Mouse (Mus musculus): ENCODE data around the gene Ssr4. TPM values are rescaled to one million over a fixed set of nuclear protein-coding genes. Genes with fewer than 3 reads are reported as not detected.

The Ssr4 gene
- polyA plus RNA-seq, 1 experiment from 2014 or later: 116 TPM

GRCm38 (mm10) chrX:73823747-73824146 lies 36.9 kb downstream of the Ssr4 start:
- DNase-seq (ENCODE audit: low spot score) (peak; percentile 8), ATAC-seq (replicated peaks; ENCODE audit: insufficient number of reproducible peaks, low FRiP score, low TSS enrichment, low read depth) (peak; percentile 54)
- H3K9ac ChIP-seq (replicated peaks; ENCODE audit: low read length): peak overlapping the region; percentile 18; the same call in 1 of the 2 replicates
- H3K4me2 ChIP-seq (ENCODE audit: low read depth, low read length): peak overlapping the region; percentile 66
- 26% methylated on average over 17 of the region's 17 CpGs for WGBS
- H3K4me3 ChIP-seq (ENCODE audit: low read depth, low read length): peak overlapping the region; percentile 54
- no peak overlapping the region for H3K27ac ChIP-seq (replicated peaks; ENCODE audit: low read depth, low read length)
- no peaks in the 10 kb centered on the region for H3K4me1 ChIP-seq (ENCODE audit: control insufficient read depth, insufficient read depth, low read length)
- no peaks in the 10 kb centered on the region for H3K9me3 ChIP-seq (replicated peaks; ENCODE audit: control insufficient read depth, low read length)
- H3K36me3 ChIP-seq (replicated peaks; ENCODE audit: control insufficient read depth, insufficient read depth, low read depth, low read length): no peaks in the 10 kb centered on the region
- peaks cover 2% of the 10 kb centered on the region; the same call in 1 of the 2 replicates for H3K27me3 ChIP-seq (ENCODE audit: control insufficient read depth, insufficient read depth, low read length)

DNA sequence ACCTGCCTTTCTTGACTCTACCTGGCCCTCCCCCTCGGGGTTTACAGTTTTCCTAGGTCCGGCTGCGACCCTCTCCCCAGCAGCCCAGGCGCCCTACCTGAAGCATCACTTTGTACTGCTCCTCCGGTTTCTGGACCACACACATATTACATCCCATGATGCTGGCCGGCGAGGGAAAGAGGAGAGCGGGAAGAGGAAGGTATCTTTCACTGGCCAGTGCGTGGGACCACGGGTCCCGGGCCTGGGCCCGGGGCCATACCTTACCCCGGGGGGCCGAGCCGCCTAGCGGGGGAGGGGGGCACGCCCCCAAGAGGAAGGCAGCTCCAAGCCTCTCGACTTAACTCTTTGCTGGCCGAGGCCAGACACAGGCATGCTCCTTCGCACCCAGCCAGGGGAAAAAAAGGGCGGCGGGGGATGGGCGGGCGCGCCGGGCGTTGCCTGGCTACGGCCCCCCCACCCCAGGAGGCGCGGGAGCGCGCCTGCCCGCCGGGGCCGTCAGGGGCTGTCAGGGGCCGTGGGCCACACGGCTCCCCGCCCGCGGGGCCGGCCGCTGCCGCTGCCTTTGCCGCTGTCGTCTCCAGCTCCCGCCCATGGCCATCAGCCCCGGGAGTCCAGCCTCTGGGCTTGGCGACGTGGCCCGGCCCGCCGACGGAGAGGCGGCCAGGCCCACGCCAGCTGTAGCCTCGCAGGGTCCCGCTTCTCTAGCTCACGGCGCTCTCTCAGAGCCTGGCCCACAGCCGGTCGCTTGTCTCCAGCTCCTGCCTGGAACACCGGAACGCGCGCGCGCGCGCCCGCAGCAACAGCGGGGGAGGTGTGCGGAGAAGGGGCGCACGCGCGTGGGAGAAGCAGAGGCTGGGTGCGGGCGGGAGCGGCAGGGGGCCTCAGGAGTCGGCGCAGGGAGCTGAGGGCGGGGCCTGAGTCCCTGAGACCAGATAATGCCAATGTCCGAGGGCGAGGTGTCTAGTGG lies 37.6 kb downstream of the Ssr4 start, which contains the start of gene Pdzd4:
Gene Pdzd4, minus strand, starts transcription at position 785 of the 967 bp plus-strand sequence.
- peak within 1 kb of the TSS; percentile 66 for H3K4me2 ChIP-seq (ENCODE audit: low read depth, low read length)
- 8% methylated on average over 46 of the region's 84 CpGs for WGBS
- no peaks in the 10 kb centered on the region for H3K9me3 ChIP-seq (replicated peaks; ENCODE audit: control insufficient read depth, low read length)
- H3K9ac ChIP-seq (replicated peaks; ENCODE audit: low read length): peak within 1 kb of the TSS; percentile 74
- peak within 1 kb of the TSS; percentile 54 for H3K4me3 ChIP-seq (ENCODE audit: low read depth, low read length)
- no peaks in the 10 kb centered on the region for H3K4me1 ChIP-seq (ENCODE audit: control insufficient read depth, insufficient read depth, low read length)
- DNase-seq (ENCODE audit: low spot score): peak; percentile 67
- peak; percentile 85 for ATAC-seq (replicated peaks; ENCODE audit: insufficient number of reproducible peaks, low FRiP score, low TSS enrichment, low read depth)
- H3K27ac ChIP-seq (replicated peaks; ENCODE audit: low read depth, low read length): no peak within 1 kb of the TSS
- H3K36me3 ChIP-seq (replicated peaks; ENCODE audit: control insufficient read depth, insufficient read depth, low read depth, low read length): no peaks in the 10 kb centered on the region
- H3K27me3 ChIP-seq (ENCODE audit: control insufficient read depth, insufficient read depth, low read length): peaks cover 2% of the 10 kb centered on the region; the same call in 1 of the 2 replicates

DNA sequence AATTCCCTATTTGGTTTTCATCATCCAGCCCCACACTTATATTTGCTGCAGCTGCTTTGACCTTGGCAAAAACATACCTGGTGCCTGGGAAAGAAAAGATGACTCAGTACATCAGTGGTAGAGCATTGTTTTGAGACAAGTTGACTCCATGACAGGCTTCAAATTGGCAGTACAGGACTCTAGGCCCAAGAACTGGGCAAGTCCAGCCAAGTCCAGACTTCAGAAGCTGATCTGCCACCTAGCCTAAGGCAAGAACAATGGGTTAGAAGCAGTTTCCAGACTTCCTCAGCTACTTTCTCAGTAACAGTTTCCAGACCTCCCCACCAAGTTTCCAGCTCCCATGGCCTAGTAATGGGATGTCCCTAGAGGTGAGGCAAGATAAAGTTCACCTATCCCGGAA lies 48.9 kb downstream of the Ssr4 start:
- H3K9me3 ChIP-seq (replicated peaks; ENCODE audit: control insufficient read depth, low read length): no peaks in the 10 kb centered on the region
- H3K4me2 ChIP-seq (ENCODE audit: low read depth, low read length): no peak overlapping the region
- ATAC-seq (replicated peaks; ENCODE audit: insufficient number of reproducible peaks, low FRiP score, low TSS enrichment, low read depth): no peak
- H3K4me1 ChIP-seq (ENCODE audit: control insufficient read depth, insufficient read depth, low read length): no peaks in the 10 kb centered on the region
- no peaks in the 10 kb centered on the region for H3K36me3 ChIP-seq (replicated peaks; ENCODE audit: control insufficient read depth, insufficient read depth, low read depth, low read length)
- no peak overlapping the region for H3K9ac ChIP-seq (replicated peaks; ENCODE audit: low read length)
- no peaks in the 10 kb centered on the region for H3K27me3 ChIP-seq (ENCODE audit: control insufficient read depth, insufficient read depth, low read length)
- DNase-seq (ENCODE audit: low spot score): no peak
- H3K27ac ChIP-seq (replicated peaks; ENCODE audit: low read depth, low read length): no peak overlapping the region
- no peak overlapping the region for H3K4me3 ChIP-seq (ENCODE audit: low read depth, low read length)
- 76% methylated on average over 1 of the region's 1 CpGs for WGBS

DNA sequence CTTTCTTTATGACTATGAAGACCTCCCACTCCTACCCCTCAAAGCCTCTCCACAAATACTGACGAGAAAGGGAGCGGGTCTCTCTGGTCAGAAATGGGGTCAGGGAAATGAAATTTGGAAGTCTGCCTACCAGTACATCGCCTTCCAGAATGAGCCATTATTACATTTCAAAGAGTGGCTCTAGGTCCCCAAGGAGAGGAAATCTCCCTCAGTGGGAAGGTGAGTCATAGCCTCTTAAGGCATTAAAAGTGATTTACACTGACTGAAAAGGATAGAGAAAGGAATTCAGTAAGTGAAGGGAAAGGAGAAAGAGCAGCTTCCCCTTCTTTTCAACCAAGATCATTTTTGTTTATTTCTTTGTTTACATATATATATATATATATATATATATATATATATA lies 49.9 kb downstream of the Ssr4 start:
- no peak overlapping the region for H3K27ac ChIP-seq (replicated peaks; ENCODE audit: low read depth, low read length)
- H3K9ac ChIP-seq (replicated peaks; ENCODE audit: low read length): no peak overlapping the region
- no peak for DNase-seq (ENCODE audit: low spot score)
- no peak overlapping the region for H3K4me3 ChIP-seq (ENCODE audit: low read depth, low read length)
- H3K27me3 ChIP-seq (ENCODE audit: control insufficient read depth, insufficient read depth, low read length): no peaks in the 10 kb centered on the region
- no peak for ATAC-seq (replicated peaks; ENCODE audit: insufficient number of reproducible peaks, low FRiP score, low TSS enrichment, low read depth)
- H3K9me3 ChIP-seq (replicated peaks; ENCODE audit: control insufficient read depth, low read length): no peaks in the 10 kb centered on the region
- H3K36me3 ChIP-seq (replicated peaks; ENCODE audit: control insufficient read depth, insufficient read depth, low read depth, low read length): no peaks in the 10 kb centered on the region
- no peaks in the 10 kb centered on the region for H3K4me1 ChIP-seq (ENCODE audit: control insufficient read depth, insufficient read depth, low read length)
- WGBS: 78% methylated on average over 3 of the region's 3 CpGs
- no peak overlapping the region for H3K4me2 ChIP-seq (ENCODE audit: low read depth, low read length)

Other genes starting within 250 kb of the Ssr4 start
- 11.3 and 11.9 TPM in 2 replicates for gene Dusp9, start 147.6 kb upstream of the Ssr4 start, polyA plus RNA-seq (2014; fragmentation: Nextera tagmentation; extraction: Ambion mirVana)
- gene Pnck, start 126.9 kb upstream of the Ssr4 start, polyA plus RNA-seq (2014; fragmentation: Nextera tagmentation; extraction: Ambion mirVana): 9.5 and 11.7 TPM in 2 replicates
- 6.1 TPM in 2 replicates for gene Slc6a8, start 113.9 kb upstream of the Ssr4 start, polyA plus RNA-seq (2014; fragmentation: Nextera tagmentation; extraction: Ambion mirVana)
- gene Bcap31, start 70.9 kb upstream of the Ssr4 start, polyA plus RNA-seq (2014; fragmentation: Nextera tagmentation; extraction: Ambion mirVana): 159 and 172 TPM in 2 replicates
- 8.0 and 8.3 TPM in 2 replicates for gene Abcd1, start 70.4 kb upstream of the Ssr4 start, polyA plus RNA-seq (2014; fragmentation: Nextera tagmentation; extraction: Ambion mirVana)
- gene Plxnb3, start 29.9 kb upstream of the Ssr4 start, polyA plus RNA-seq (2014; fragmentation: Nextera tagmentation; extraction: Ambion mirVana): 0.08 TPM in 2 replicates
- 0.90 and 1.4 TPM in 2 replicates for gene Srpk3, start 12.6 kb upstream of the Ssr4 start, polyA plus RNA-seq (2014; fragmentation: Nextera tagmentation; extraction: Ambion mirVana)
- 182 and 195 TPM in 2 replicates for gene Idh3g, start 131 bp upstream of the Ssr4 start, polyA plus RNA-seq (2014; fragmentation: Nextera tagmentation; extraction: Ambion mirVana)
- 0.88 and 1.1 TPM in 2 replicates for gene Pdzd4, start 37.9 kb downstream of the Ssr4 start, polyA plus RNA-seq (2014; fragmentation: Nextera tagmentation; extraction: Ambion mirVana)
- 0.25 TPM in 1 of 2 replicates, not detected in the other for gene Avpr2, start 105.1 kb downstream of the Ssr4 start, polyA plus RNA-seq (2014; fragmentation: Nextera tagmentation; extraction: Ambion mirVana)
- 6.6 and 10.8 TPM in 2 replicates for gene L1cam, start 109.1 kb downstream of the Ssr4 start, polyA plus RNA-seq (2014; fragmentation: Nextera tagmentation; extraction: Ambion mirVana)
- gene Arhgap4, start 134.8 kb downstream of the Ssr4 start, polyA plus RNA-seq (2014; fragmentation: Nextera tagmentation; extraction: Ambion mirVana): 1.5 and 2.0 TPM in 2 replicates
- gene Naa10, start 134.9 kb downstream of the Ssr4 start, polyA plus RNA-seq (2014; fragmentation: Nextera tagmentation; extraction: Ambion mirVana): 154 and 159 TPM in 2 replicates
- gene Renbp, start 143.8 kb downstream of the Ssr4 start, polyA plus RNA-seq (2014; fragmentation: Nextera tagmentation; extraction: Ambion mirVana): 20.3 and 24.3 TPM in 2 replicates
- 71.4 and 77.2 TPM in 2 replicates for gene Hcfc1, start 179.3 kb downstream of the Ssr4 start, polyA plus RNA-seq (2014; fragmentation: Nextera tagmentation; extraction: Ambion mirVana)
- 28.0 and 31.3 TPM in 2 replicates for gene Irak1, start 236.9 kb downstream of the Ssr4 start, polyA plus RNA-seq (2014; fragmentation: Nextera tagmentation; extraction: Ambion mirVana)

Data from embryonic facial prominence, embryonic 11.5 days (tissue).